Mouse (Mus musculus) CH12.LX (cell line): ENCODE data around the gene Nup188.

Source experiments
- CTCF ChIP-seq, 2 experiments: IDR thresholded peaks in 1 of 2; conservative IDR thresholded peaks in 1 of 2; 2 replicates each; pipeline ENCODE4 v1.5.1; 2011 to 2012; ENCODE audit warnings: low read depth in 2 of 2, low read length in 2 of 2, improper control_type of control experiment in 1 of 2, inconsistent platforms in 1 of 2, mild to moderate bottlenecking in 1 of 2, moderate library complexity in 1 of 2
- IRF4 ChIP-seq: IDR thresholded peaks from 2 replicates; pipeline ENCODE4 v1.6.1; 2014; ENCODE audit warnings: low read depth, mild to moderate bottlenecking, inconsistent platforms, low read length, improper control_type of control experiment
- MXI1 ChIP-seq: IDR thresholded peaks from 2 replicates; pipeline ENCODE4 v1.6.1; 2011; ENCODE audit warnings: mild to moderate bottlenecking, low read depth, low read length, improper control_type of control experiment
- POLR2A ChIP-seq: IDR thresholded peaks from 2 replicates; pipeline ENCODE4 v1.6.1; 2011; ENCODE audit warnings: low read depth, mild to moderate bottlenecking, improper control_type of control experiment, low read length
- UBTF ChIP-seq: IDR thresholded peaks from 2 replicates; pipeline ENCODE4 v1.6.1; 2012; ENCODE audit warnings: low read depth, mild to moderate bottlenecking, inconsistent platforms, low read length, improper control_type of control experiment, moderate library complexity
- ZNF384 ChIP-seq: IDR thresholded peaks from 2 replicates; pipeline ENCODE4 v1.6.1; 2012; ENCODE audit warnings: low read depth, low read length, improper control_type of control experiment, inconsistent platforms

DNA sequence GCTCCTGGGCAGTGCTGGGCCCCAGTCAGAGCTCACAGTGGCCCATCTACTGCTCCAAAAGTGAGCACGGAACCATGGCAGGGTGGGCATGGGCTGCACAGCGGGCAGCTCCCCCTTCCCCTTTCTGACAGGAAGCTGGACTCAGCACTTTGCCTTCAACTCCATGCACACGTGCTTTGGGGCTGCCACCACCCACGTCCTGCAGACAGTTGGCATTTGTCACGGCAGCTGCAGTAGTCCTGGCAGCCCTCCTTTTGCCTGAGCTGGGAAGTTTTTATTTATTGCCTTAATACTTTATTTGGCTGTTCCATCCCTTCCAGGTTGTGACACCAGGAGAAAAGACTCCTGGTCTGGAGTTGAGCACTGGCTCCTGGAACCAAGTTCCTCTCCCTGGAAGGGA lies 98.6 kb downstream of the Nup188 start:
- TF ChIP-seq CTCF (conservative IDR thresholded peaks at IDR 0.05 in 1 of 2, IDR thresholded peaks at IDR 0.05 in 1 of 2; ENCODE audit: low read depth in 2 of 2, low read length in 2 of 2), result no peak
- TF ChIP-seq IRF4, result no peak
- no peak for TF ChIP-seq POLR2A
- no peak for TF ChIP-seq ZNF384
- no peak for TF ChIP-seq MXI1
- no peak for TF ChIP-seq UBTF
